Mouse (Mus musculus) sigmoid colon, adult 10 weeks (tissue): Measurements from ENCODE around the gene Fam118a. TPM values are rescaled to one million over a fixed set of nuclear protein-coding genes. Genes with fewer than 3 reads are reported as not detected.

Experiments
- polyA plus RNA-seq: library from polyadenylated mRNA; stranded (reverse); fragments of 350-450 nt; fragmentation: Illumina TruSeq; extraction: RNeasy Lipid Tissue Mini Kit (QIAGEN cat#74804); gene quantifications from one replicate; pipeline ENCODE4 v1.2.3, GENCODE M21; 2014; ENCODE audit warnings: low read depth, low replicate concordance

Gene Fam118a
- polyA plus RNA-seq, result 18.3 TPM

GRCm38 (mm10) chr15:85028648-85029047, at the start of gene Fam118a:
TSS of gene Fam118a (plus strand) at chr15:85028948.

DNA sequence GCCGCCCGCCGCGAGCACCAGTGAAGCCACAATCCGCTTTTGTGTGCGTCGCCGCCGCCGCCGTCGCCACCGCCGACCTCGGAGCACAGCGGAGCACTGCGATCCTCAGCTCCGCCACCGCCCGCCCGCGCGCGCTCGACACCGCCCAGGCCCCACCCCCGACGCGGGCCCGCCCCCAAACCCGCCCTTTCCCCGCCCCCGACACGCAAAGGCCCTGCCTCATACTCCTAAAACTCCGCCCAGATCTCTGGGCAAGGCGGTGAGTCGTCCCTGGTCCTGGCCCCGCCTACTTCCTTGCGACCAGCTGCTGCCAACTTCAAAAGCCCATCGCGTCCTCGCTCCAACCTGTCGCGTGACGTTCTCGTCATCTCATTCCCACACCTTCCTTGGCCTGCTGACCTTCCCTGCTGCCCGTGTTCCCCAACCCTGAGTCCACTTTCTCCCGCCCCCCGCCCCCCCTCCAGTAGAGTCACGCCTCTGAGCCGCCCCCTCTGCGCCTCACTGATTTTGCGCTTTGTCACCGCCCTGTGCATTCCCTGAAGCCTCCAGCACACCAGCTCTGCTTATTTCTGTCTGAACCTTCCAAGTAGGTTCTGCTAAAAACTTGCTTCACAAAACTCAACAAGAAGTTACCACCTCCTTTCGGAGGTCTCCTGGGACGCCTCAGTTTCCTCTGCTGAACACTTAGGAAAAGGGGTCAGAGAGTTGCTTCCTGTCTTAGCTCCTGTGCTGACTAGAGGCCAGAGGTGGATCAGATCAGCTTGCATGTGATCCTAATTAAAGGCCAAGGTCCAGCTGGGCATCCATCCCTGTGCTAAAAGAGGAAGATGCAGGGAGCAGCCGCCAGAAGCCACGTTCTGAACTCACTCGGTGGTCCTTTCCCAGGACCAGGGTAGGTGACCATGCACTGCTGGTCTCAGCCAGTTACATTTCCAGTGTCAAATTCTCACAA, 40.6 kb upstream of the Fam118a start, which contains the start of gene 5031439G07Rik:
5031439G07Rik (minus strand) TSS at position 678 of the 952 bp plus-strand sequence.

DNA sequence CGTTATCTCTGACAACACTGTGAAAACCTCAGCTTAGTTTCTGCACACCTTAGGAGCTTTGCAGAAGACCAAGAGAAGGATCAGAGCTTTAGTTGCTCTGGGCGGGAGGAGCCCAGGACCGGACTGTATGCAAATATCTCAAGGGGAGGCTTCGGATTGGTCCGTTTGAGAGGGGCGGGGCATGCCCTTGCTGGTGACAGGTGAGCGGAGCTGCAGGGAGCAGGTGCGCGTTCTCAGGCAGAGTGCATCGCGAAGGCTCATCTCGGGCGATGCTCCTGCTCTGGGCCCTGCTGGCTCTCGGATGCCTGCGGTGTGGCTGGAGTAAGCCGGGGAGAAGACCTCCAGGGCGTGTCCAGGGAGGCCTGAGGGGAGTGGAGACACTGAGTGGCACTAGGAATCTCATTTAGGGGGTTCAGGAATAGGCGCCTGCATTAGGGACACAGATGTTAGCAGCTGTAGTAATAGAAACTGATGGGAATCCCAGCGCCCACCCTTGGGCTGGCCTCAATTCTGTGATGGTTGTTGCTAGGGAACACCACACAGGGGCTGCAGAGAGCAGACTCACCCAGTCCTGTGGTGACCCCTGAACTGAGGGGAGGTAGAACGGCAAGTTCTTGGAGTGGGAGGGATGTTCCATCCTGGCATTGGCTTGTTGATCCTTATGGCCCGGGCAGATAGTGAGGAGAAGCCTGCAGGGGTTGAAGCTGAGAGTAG, 11.6 kb upstream of the Fam118a start, which contains the start of gene Upk3a:
Upk3a (plus strand) TSS at position 191 of the 714 bp plus-strand sequence.

Other genes with a start within 250 kb of the Fam118a start
- 2.9 TPM for gene Phf21b, start 172.9 kb upstream of the Fam118a start, polyA plus RNA-seq
- 0.44 TPM for gene Gm29666, start 108.9 kb upstream of the Fam118a start, polyA plus RNA-seq
- gene Nup50, start 105.5 kb upstream of the Fam118a start, polyA plus RNA-seq, result 17.3 TPM
- gene 5031439G07Rik, start 40.4 kb upstream of the Fam118a start, polyA plus RNA-seq, result 11.5 TPM
- gene Upk3a, start 11.8 kb upstream of the Fam118a start, polyA plus RNA-seq, result not detected
- gene Smc1b, start 103.0 kb downstream of the Fam118a start, polyA plus RNA-seq, result not detected
- not detected for gene Ribc2, start 103.1 kb downstream of the Fam118a start, polyA plus RNA-seq
- 12.7 TPM for gene Fbln1, start 177.0 kb downstream of the Fam118a start, polyA plus RNA-seq